Mouse (Mus musculus) megakaryocyte, embryonic 14.5 days (primary cell): ENCODE results near the gene Ptpn21. TPM values are rescaled to one million over a fixed set of nuclear protein-coding genes. Genes with fewer than 3 reads are reported as not detected.
A peak's percentile ranks its signal among the peaks of the same experiment; 100 is the strongest.

ENCODE experiments used
- H3K27me3 ChIP-seq: replicated peaks from 2 replicates; pipeline ENCODE3; 2012; ENCODE audit warnings: inconsistent platforms
- H3K36me3 ChIP-seq: replicated peaks from 2 replicates; pipeline ENCODE3; 2012; ENCODE audit warnings: low read length, inconsistent platforms, mixed read lengths
- H3K4me1 ChIP-seq: 2 replicates; pipeline ENCODE4 v1.6.1; 2012; ENCODE audit warnings: inconsistent platforms
- H3K4me3 ChIP-seq: replicated peaks from 2 replicates; pipeline ENCODE3; 2012; ENCODE audit warnings: moderate library complexity, mild to moderate bottlenecking, inconsistent platforms
- H3K9me3 ChIP-seq: 2 replicates; pipeline ENCODE4 v1.6.1; 2012; ENCODE audit warnings: inconsistent platforms
- FLI1 ChIP-seq: IDR thresholded peaks from 2 replicates; pipeline ENCODE4 v1.6.1; 2012; ENCODE audit warnings: low read length, inconsistent platforms, mixed read lengths
- GATA1 ChIP-seq: IDR thresholded peaks from 3 replicates; pipeline ENCODE4 v1.6.1; 2012; ENCODE audit warnings: mixed read lengths, low read length, inconsistent platforms, borderline replicate concordance
- polyA plus RNA-seq: library from polyadenylated mRNA; stranded (reverse); fragments of >175 nt; gene quantifications from 2 replicates; pipeline ENCODE4 v1.2.3, GENCODE M21; 2012; ENCODE audit warnings: low replicate concordance; ENCODE audit not compliant: insufficient read depth

The Ptpn21 gene
- polyA plus RNA-seq, 1 experiment = 0.97 TPM

- Histone ChIP-seq H3K9me3 (no peaks in the 10 kb centered on the region), H3K4me1 (no peaks in the 10 kb centered on the region), H3K27me3 (no peaks in the 10 kb centered on the region), H3K4me3 (no peak overlapping the region), H3K36me3 (peaks cover 8% of the 10 kb centered on the region)
- no peak for TF ChIP-seq FLI1
- TF ChIP-seq GATA1 = no peak
Measured at GRCm38 (mm10) chr12:98697202-98697601, 40.0 kb downstream of the Ptpn21 start.

- Histone ChIP-seq H3K9me3 (no peaks in the 10 kb centered on the region), H3K27me3 (no peaks in the 10 kb centered on the region), H3K4me1 (peaks cover 15% of the 10 kb centered on the region), H3K36me3 (peaks cover 18% of the 10 kb centered on the region), H3K4me3 (no peak overlapping the region)
- no peak for TF ChIP-seq GATA1
- no peak for TF ChIP-seq FLI1
Measured at GRCm38 (mm10) chr12:98690230-98690629, 47.0 kb downstream of the Ptpn21 start.

GRCm38 (mm10) chr12:98683574-98683973 is 53.6 kb downstream of the Ptpn21 start:
- TF ChIP-seq FLI1 (no peak), GATA1 (no peak)
- Histone ChIP-seq H3K4me3 (no peak overlapping the region), H3K27me3 (no peaks in the 10 kb centered on the region), H3K4me1 (peaks cover 15% of the 10 kb centered on the region), H3K36me3 (peaks cover 31% of the 10 kb centered on the region), H3K9me3 (no peaks in the 10 kb centered on the region)

GRCm38 (mm10) chr12:98683171-98683570 is 54.0 kb downstream of the Ptpn21 start:
- Histone ChIP-seq H3K27me3 (no peaks in the 10 kb centered on the region), H3K4me3 (no peak overlapping the region), H3K9me3 (no peaks in the 10 kb centered on the region), H3K4me1 (peaks cover 14% of the 10 kb centered on the region), H3K36me3 (peaks cover 31% of the 10 kb centered on the region)
- TF ChIP-seq FLI1 = no peak

- Histone ChIP-seq H3K9me3 (no peaks in the 10 kb centered on the region), H3K36me3 (peaks cover 29% of the 10 kb centered on the region), H3K4me1 (peaks cover 8% of the 10 kb centered on the region), H3K4me3 (no peak overlapping the region), H3K27me3 (no peaks in the 10 kb centered on the region)
- TF ChIP-seq FLI1 (no peak), GATA1 (no peak)
Measured at GRCm38 (mm10) chr12:98682196-98682595, 55.0 kb downstream of the Ptpn21 start.

- H3K36me3 ChIP-seq = peaks cover 29% of the 10 kb centered on the region
- H3K27me3 ChIP-seq = no peaks in the 10 kb centered on the region
- no peaks in the 10 kb centered on the region for H3K9me3 ChIP-seq
- H3K4me3 ChIP-seq = no peak overlapping the region
- TF ChIP-seq FLI1 (no peak), GATA1 (no peak)
- peaks cover 14% of the 10 kb centered on the region for H3K4me1 ChIP-seq
Measured at GRCm38 (mm10) chr12:98679906-98680305, 57.3 kb downstream of the Ptpn21 start.

- TF ChIP-seq GATA1 (no peak), FLI1 (no peak)
- Histone ChIP-seq H3K9me3 (peaks cover 5% of the 10 kb centered on the region), H3K4me3 (peak overlapping the region; percentile 89)
Measured at GRCm38 (mm10) chr12:98677336-98677735, 59.9 kb downstream of the Ptpn21 start.

GRCm38 (mm10) chr12:98676861-98677260 is 60.3 kb downstream of the Ptpn21 start:
- TF ChIP-seq GATA1 = no peak
- no peak for TF ChIP-seq FLI1
- Histone ChIP-seq H3K27me3 (no peaks in the 10 kb centered on the region), H3K4me3 (no peak overlapping the region), H3K36me3 (peaks cover 23% of the 10 kb centered on the region), H3K9me3 (peaks cover 5% of the 10 kb centered on the region), H3K4me1 (peaks cover 22% of the 10 kb centered on the region)

More at GRCm38 (mm10) chr12:98677336-98677735, 59.9 kb downstream of the Ptpn21 start:
- Histone ChIP-seq H3K27me3 (no peaks in the 10 kb centered on the region), H3K4me1 (peaks cover 22% of the 10 kb centered on the region), H3K36me3 (peaks cover 27% of the 10 kb centered on the region)

- Histone ChIP-seq H3K9me3 (peaks cover 5% of the 10 kb centered on the region), H3K4me3 (peak overlapping the region; percentile 93), H3K4me1 (peaks cover 22% of the 10 kb centered on the region), H3K36me3 (peaks cover 18% of the 10 kb centered on the region), H3K27me3 (no peaks in the 10 kb centered on the region)
- no peak for TF ChIP-seq FLI1
- TF ChIP-seq GATA1 = 0 out of 3 replicates have a peak, but pooled peaks have one; percentile 8
Measured at GRCm38 (mm10) chr12:98674627-98675143, 62.5 kb downstream of the Ptpn21 start.

GRCm38 (mm10) chr12:98673879-98674278 is 63.3 kb downstream of the Ptpn21 start:
- Histone ChIP-seq H3K4me3 (no peak overlapping the region), H3K9me3 (peaks cover 5% of the 10 kb centered on the region), H3K36me3 (peaks cover 16% of the 10 kb centered on the region), H3K4me1 (peaks cover 22% of the 10 kb centered on the region), H3K27me3 (no peaks in the 10 kb centered on the region)
- TF ChIP-seq FLI1 (no peak), GATA1 (no peak)

- H3K4me1 ChIP-seq = peaks cover 12% of the 10 kb centered on the region
- peaks cover 5% of the 10 kb centered on the region for H3K9me3 ChIP-seq
- no peak overlapping the region for H3K4me3 ChIP-seq
- no peaks in the 10 kb centered on the region for H3K27me3 ChIP-seq
- no peak for TF ChIP-seq FLI1
- TF ChIP-seq GATA1 = no peak
- H3K36me3 ChIP-seq = peaks cover 10% of the 10 kb centered on the region
Measured at GRCm38 (mm10) chr12:98670429-98670828, 66.8 kb downstream of the Ptpn21 start.
